Mouse (Mus musculus): ENCODE measurements at regions not wholly inside any gene's neighbourhood (a gene's known extent, or its start where the extent isn't known, plus 50 kb on each side); places are given as distances from the start of the nearest gene placed in this dataset.
"Not testable (repeated sequence)": the region's sequence is repeated elsewhere in the genome, so short reads cannot be mapped to it uniquely, and the experiment has no call there.

DNA sequence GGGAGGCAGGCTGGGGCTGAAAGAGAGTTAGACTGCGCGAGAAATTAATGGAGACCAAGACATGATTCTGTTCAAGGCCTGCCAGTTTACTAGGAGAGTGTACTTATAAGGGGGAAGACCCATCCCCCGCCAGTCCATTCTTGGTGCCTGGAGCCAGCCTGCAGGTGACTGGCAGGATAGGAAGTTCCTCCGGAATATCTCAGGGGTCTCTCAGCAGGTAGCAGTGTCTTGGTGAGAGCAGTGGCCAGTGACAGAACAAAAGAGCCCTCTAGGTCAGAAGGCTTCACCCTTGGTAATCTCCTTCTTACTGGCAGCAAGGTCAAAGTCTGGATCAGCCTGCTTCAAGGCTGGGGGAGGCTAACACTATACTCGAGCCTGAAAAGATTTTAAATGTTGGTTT, 83.7 kb upstream of the Zfp804b start:
- DNase-seq = no peak

GRCm38 (mm10) chr5:7436461-7436860, 91.9 kb upstream of the Zfp804b start:
- no peak for DNase-seq

GRCm38 (mm10) chr5:7448001-7448400, 103.4 kb upstream of the Zfp804b start:
- DNase-seq = no peak

DNA sequence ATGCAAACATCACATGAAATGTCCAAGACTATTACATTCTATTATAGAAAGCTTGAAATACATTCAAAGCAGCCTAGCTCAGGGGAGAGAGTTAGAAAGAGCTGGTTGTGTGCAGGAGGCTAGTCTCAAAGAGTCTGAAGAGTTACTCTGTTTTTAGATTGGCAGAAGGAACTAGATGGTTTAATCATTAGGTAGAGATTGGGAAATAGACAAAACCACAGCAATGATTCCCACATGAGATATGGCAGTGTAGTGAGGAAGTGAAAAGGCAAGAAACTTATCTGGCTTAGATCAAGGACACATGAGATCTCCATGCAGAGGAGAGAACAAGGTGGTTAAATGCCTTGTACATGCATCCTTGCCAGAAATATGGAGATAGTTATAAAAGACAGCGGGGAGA, 110.3 kb upstream of the Zfp804b start:
- DNase-seq = no peak

DNA sequence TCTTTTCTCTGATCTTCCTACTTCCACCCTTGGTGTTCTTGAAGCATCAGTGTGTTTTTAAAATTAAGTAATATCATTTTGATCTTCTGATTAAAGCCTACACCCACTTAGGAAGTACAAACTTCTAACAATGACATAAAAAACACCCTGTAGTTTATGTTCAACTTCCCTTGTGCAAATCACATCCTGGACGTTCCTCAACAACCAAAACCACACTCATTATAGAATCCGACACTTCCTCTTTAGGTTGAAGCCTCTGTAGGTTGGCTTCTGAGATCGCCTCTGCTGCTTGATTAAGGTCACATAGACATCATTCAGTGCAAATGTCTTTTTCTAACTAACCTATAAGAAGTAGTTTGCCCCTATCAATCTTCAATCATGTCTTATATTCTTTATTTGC, 112.5 kb upstream of the Zfp804b start:
- DNase-seq = no peak

- DNase-seq = no peak
These were observed 144.6 kb upstream of the Zfp804b start for GRCm38 (mm10) chr5:7489150-7489549.

GRCm38 (mm10) chr5:7489602-7490001, 145.0 kb upstream of the Zfp804b start:
- no peak for DNase-seq

GRCm38 (mm10) chr5:7517520-7518181, 173.1 kb upstream of the Zfp804b start:
- no peak for DNase-seq

DNA sequence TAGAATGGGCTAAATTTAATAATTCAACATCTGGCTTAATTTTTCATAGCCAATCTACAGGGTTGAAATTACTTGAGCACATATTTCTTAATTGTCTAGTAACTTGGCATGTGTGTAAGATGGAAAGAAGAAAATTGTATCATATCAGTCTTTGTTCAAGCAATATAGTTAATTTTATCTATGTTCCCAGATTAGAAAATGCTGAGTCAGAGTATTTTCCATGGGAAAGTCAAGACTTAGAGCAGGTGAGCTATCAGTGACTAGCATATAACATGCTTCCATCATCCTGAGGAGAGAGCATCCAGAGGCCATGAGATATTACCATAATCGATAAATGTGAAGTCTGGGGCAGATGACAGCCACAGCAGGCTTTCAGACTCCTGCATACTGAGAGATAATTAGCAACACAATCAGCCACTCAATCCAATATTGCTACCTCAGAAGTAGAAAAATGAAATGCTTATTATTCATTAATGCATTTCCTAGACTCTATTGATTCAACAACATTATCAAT, 188.2 kb upstream of the Zfp804b start:
- no peak for DNase-seq

- no peak for DNase-seq
These were observed 195.5 kb upstream of the Zfp804b start for GRCm38 (mm10) chr5:7539812-7540645.

DNA sequence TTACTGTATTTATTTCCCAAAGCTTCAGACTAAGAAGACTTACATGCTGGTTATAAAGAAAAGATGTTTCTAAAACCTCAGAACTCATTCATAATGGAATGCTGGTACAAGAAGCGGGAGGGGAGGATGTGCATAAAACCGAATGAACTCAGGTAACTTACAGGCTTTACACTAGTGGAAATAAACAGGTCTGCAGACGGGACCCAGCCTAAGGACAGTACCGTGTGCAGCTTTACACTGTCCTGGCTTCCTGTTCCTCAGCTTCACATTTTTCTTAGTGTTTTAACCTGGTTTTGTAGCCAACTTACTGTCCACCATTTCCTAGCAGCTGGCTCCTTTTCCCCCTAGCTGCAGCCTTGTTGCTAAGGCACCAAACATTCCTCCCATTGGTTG, 196.1 kb upstream of the Zfp804b start:
- no peak for DNase-seq

DNA sequence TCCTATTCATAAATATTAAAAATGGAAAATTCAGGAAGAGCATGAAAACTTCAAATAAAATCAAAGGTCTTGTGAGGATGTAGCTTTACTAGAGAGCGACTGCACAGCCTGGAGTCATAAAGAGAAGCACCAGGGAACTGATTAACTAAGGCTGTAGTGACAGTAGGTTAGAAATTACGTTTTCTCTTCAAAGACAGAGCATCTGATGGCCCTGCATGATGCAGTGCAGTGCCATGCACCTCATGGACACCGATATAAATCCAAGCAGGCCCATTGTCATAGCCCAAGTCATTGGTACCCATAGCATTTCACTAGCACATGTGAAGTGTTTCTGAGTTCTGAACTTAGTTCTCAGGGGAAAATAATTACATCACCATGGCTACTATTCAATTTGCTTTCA, 199.3 kb upstream of the Zfp804b start:
- no peak for DNase-seq

DNA sequence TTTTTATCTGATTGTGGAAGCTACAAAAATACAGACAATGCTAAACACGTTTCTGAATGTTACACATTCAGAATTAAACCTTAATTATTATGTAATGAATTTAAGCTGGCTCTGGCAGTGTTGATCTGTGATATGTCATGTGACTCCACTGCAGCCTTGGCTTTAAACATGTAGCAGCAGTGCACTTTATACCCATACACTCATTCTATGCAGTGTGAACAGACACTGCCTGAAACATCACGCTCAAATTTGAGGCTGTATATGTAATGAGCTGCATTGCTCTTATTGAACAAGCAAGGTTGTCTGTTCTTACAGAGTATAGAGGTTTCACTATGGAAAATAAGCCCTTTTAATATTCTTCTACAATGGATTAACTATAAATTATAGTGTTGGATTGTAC, 235.9 kb upstream of the Zfp804b start:
- no peak for DNase-seq

- no peak for DNase-seq
These were observed 242.0 kb upstream of the Zfp804b start for GRCm38 (mm10) chr5:7586547-7586946.

DNA sequence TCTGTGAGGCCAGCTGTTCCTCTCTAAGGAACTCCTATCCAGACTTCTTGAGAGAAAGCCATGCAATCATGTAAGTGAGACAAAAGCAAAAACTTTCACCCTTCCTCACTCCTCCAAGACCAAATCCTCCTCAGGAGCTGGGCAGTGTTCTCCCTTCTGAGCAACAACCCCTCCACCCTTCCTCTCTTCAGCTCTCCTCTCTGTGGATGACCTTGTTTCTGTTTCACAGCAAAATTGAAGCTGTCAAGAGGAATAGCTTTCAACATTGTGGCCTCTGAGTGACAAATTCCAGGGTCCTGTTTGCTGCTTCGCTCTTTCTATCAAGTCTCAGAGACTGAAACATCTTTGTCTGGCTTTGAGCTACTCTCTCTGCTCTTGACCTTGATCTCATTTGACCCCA, 255.9 kb upstream of the Zfp804b start:
- DNase-seq = no peak

GRCm38 (mm10) chr5:7607517-7607916, 263.0 kb upstream of the Zfp804b start:
- no peak for DNase-seq

- DNase-seq = no peak
These were observed 263.4 kb upstream of the Zfp804b start for GRCm38 (mm10) chr5:7607924-7608323.

DNA sequence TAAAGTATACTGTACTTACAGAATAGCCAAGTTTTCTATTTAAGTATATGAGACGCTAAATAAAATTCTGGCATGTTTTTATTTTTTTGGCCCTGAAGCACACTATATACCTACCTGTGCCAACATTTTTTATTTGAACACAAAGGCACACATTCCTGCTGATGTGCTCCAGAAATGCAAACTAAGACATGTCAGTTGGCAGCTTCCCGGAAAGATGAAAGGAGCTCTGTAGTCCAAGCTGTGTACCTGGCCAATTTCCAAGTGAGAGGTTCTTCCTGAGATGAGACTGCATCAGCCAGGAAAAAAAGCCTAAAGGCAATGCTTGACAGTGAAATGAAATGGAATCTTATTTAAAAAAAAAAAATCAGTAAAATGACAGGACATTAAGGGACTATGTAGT, 305.0 kb upstream of the Steap4 start:
- no peak for DNase-seq

DNA sequence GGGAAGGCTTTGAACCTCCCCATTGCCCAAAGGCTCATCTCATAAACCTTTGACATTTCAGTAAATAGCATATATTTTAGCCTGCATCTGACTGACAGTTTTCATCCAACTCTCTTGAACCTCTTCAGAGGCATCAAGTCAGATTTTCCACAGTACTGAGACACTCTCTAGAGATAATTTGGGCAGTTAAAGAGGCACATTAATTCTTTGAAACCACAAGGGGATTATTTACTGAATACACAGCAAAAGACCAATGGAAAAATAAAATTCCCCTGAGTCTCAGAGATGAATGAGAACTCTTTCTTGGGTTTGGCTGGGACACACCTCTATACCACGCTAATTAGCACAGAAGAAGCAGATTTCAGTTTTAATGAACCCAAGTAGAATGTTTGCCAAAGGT, 258.5 kb upstream of the Steap4 start:
- DNase-seq = no peak

DNA sequence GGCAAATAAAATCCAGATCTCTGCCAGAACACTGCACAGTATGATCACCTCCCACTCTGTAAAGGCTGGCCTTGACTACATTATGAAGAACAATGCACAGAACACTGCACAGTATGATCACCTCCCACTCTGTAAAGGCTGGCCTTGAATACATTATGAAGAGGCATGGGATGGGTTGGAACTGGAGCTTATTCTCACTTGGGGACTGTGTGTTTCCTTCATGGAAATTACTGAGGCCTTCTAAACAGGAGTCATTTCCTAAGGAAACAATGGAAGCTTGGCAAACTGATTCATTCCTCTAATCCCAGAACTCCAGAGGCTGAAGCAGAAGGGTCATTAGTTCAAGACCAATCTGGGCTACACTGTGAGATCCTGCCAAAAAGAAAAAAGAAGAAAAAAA, 240.7 kb upstream of the Steap4 start:
- no peak for DNase-seq

- DNase-seq = no peak
These were observed 240.2 kb upstream of the Steap4 start for GRCm38 (mm10) chr5:7720061-7720460.

GRCm38 (mm10) chr5:7720688-7721087, 239.6 kb upstream of the Steap4 start:
- no peak for DNase-seq

- DNase-seq = not testable (repeated sequence)
These were observed 227.7 kb upstream of the Steap4 start for GRCm38 (mm10) chr5:7732566-7732965.

DNA sequence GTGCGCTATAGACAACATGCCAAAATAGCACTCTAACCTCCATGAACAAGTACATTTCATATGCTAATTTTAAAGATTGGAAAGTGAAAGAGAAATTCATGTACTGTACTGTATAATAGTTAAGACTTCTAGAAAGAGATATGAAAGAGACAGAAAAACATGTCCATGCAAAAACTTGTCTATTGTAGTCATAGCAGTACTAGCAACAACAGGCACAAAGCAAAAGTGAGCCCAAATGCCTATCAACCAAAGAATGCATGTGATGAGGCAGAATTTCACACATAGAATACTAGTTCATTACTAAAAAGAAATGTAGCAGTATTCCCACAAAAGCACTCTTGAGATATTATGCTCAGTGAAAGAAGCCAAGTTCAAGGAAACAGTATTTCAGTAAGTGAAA, 180.4 kb upstream of the Steap4 start:
- DNase-seq = no peak

Measured in kidney, postnatal 36 days (tissue).